Mouse (Mus musculus): ENCODE measurements around the gene Cdhr5.
A peak's percentile ranks its signal among the peaks of the same experiment; 100 is the strongest.

Cdhr5 gene

GRCm38 (mm10) chr7:141222696-141223215 is 53.8 kb downstream of the Cdhr5 start:
- DNase-seq (ENCODE audit: low read depth, low spot score): peak; percentile 14

GRCm38 (mm10) chr7:141222126-141222467 is 54.5 kb downstream of the Cdhr5 start:
- no peak for DNase-seq (ENCODE audit: low read depth, low spot score)

GRCm38 (mm10) chr7:141221249-141222125 is 55.1 kb downstream of the Cdhr5 start:
- DNase-seq (ENCODE audit: low read depth, low spot score): peak; percentile 100

- DNase-seq (ENCODE audit: low read depth, low spot score): no peak
Observed at GRCm38 (mm10) chr7:141220377-141220776, 56.2 kb downstream of the Cdhr5 start.

- no peak for DNase-seq (ENCODE audit: low read depth, low spot score)
Observed at GRCm38 (mm10) chr7:141219558-141220099, 57.0 kb downstream of the Cdhr5 start.

All from A20 (cell line).